Mouse (Mus musculus): Measurements from ENCODE around the gene Mob1a. TPM values are rescaled to one million over a fixed set of nuclear protein-coding genes. Genes with fewer than 3 reads are reported as not detected.

Gene Mob1a
- polyA plus RNA-seq, 1 experiment from 2014 or later, result 71.0 TPM

- peaks cover 58% of the 10 kb centered on the region for H3K36me3 ChIP-seq
- WGBS, result 64% methylated on average over 11 of the region's 11 CpGs
- no peak for ATAC-seq (ENCODE audit: insufficient number of reproducible peaks, insufficient read depth, low FRiP score, low TSS enrichment)
Measured at GRCm38 (mm10) chr6:83361523-83362248, 35.9 kb downstream of the Mob1a start.

GRCm38 (mm10) chr6:83363075-83363474, 37.3 kb downstream of the Mob1a start:
- Histone ChIP-seq H3K36me3 (peaks cover 60% of the 10 kb centered on the region), H3K4me3 (no peak overlapping the region), H3K9me3 (no peaks in the 10 kb centered on the region), H3K27me3 (no peaks in the 10 kb centered on the region), H3K27ac (no peak overlapping the region), H3K4me1 (no peaks in the 10 kb centered on the region), H3K4me2 (replicated peaks) (no peak overlapping the region), H3K9ac (no peak overlapping the region)
- ATAC-seq (ENCODE audit: insufficient number of reproducible peaks, insufficient read depth, low FRiP score, low TSS enrichment), result no peak
- WGBS, result 90% methylated on average over 12 of the region's 12 CpGs

More at GRCm38 (mm10) chr6:83361523-83362248, 35.9 kb downstream of the Mob1a start:
- no peak overlapping the region for H3K4me2 ChIP-seq (replicated peaks)
- H3K27ac ChIP-seq, result no peak overlapping the region
- no peaks in the 10 kb centered on the region for H3K4me1 ChIP-seq
- no peaks in the 10 kb centered on the region for H3K27me3 ChIP-seq
- H3K4me3 ChIP-seq, result no peak overlapping the region
- H3K9me3 ChIP-seq, result no peaks in the 10 kb centered on the region
- no peak overlapping the region for H3K9ac ChIP-seq

- 92% methylated on average over 21 of the region's 21 CpGs for WGBS
- H3K36me3 ChIP-seq, result peaks cover 92% of the 10 kb centered on the region
- ATAC-seq (ENCODE audit: insufficient number of reproducible peaks, insufficient read depth, low FRiP score, low TSS enrichment), result no peak
Measured at GRCm38 (mm10) chr6:83370316-83370965, 44.6 kb downstream of the Mob1a start.

GRCm38 (mm10) chr6:83371350-83371749, 45.5 kb downstream of the Mob1a start:
- no peak for ATAC-seq (ENCODE audit: insufficient number of reproducible peaks, insufficient read depth, low FRiP score, low TSS enrichment)
- H3K4me3 ChIP-seq, result no peak overlapping the region
- no peak overlapping the region for H3K27ac ChIP-seq

More at GRCm38 (mm10) chr6:83370316-83370965, 44.6 kb downstream of the Mob1a start:
- H3K9ac ChIP-seq, result no peak overlapping the region
- H3K4me2 ChIP-seq (replicated peaks), result no peak overlapping the region
- H3K4me3 ChIP-seq, result no peak overlapping the region
- no peaks in the 10 kb centered on the region for H3K4me1 ChIP-seq
- no peaks in the 10 kb centered on the region for H3K9me3 ChIP-seq
- H3K27ac ChIP-seq, result no peak overlapping the region
- H3K27me3 ChIP-seq, result no peaks in the 10 kb centered on the region

GRCm38 (mm10) chr6:83373704-83374300, 48.0 kb downstream of the Mob1a start:
- 85% methylated on average over 9 of the region's 9 CpGs for WGBS
- no peaks in the 10 kb centered on the region for H3K27me3 ChIP-seq
- no peak overlapping the region for H3K4me2 ChIP-seq (replicated peaks)
- H3K9me3 ChIP-seq, result no peaks in the 10 kb centered on the region
- H3K27ac ChIP-seq, result no peak overlapping the region
- no peak for ATAC-seq (ENCODE audit: insufficient number of reproducible peaks, insufficient read depth, low FRiP score, low TSS enrichment)
- H3K36me3 ChIP-seq, result peaks cover 99% of the 10 kb centered on the region
- no peaks in the 10 kb centered on the region for H3K4me1 ChIP-seq
- H3K4me3 ChIP-seq, result no peak overlapping the region
- H3K9ac ChIP-seq, result no peak overlapping the region

More at GRCm38 (mm10) chr6:83371350-83371749, 45.5 kb downstream of the Mob1a start:
- Histone ChIP-seq H3K4me1 (no peaks in the 10 kb centered on the region), H3K4me2 (replicated peaks) (no peak overlapping the region), H3K9me3 (no peaks in the 10 kb centered on the region), H3K36me3 (peaks cover 97% of the 10 kb centered on the region), H3K9ac (no peak overlapping the region), H3K27me3 (no peaks in the 10 kb centered on the region)
- 82% methylated on average over 3 of the region's 3 CpGs for WGBS

- Histone ChIP-seq H3K4me3 (no peak overlapping the region), H3K27ac (no peak overlapping the region), H3K27me3 (no peaks in the 10 kb centered on the region), H3K9me3 (no peaks in the 10 kb centered on the region), H3K36me3 (peaks cover 89% of the 10 kb centered on the region), H3K9ac (no peak overlapping the region), H3K4me2 (replicated peaks) (no peak overlapping the region), H3K4me1 (no peaks in the 10 kb centered on the region)
- no peak for ATAC-seq (ENCODE audit: insufficient number of reproducible peaks, insufficient read depth, low FRiP score, low TSS enrichment)
- WGBS, result 87% methylated on average over 10 of the region's 10 CpGs
Measured at GRCm38 (mm10) chr6:83381510-83382491, 56.0 kb downstream of the Mob1a start.

GRCm38 (mm10) chr6:83385569-83386090, 59.8 kb downstream of the Mob1a start:
- Histone ChIP-seq H3K4me1 (no peaks in the 10 kb centered on the region), H3K27me3 (no peaks in the 10 kb centered on the region), H3K4me2 (replicated peaks) (no peak overlapping the region), H3K27ac (no peak overlapping the region), H3K9me3 (no peaks in the 10 kb centered on the region), H3K9ac (no peak overlapping the region), H3K4me3 (no peak overlapping the region), H3K36me3 (peaks cover 51% of the 10 kb centered on the region)
- ATAC-seq (ENCODE audit: insufficient number of reproducible peaks, insufficient read depth, low FRiP score, low TSS enrichment), result no peak
- 90% methylated on average over 9 of the region's 9 CpGs for WGBS

GRCm38 (mm10) chr6:83392166-83392780, 66.5 kb downstream of the Mob1a start:
- Histone ChIP-seq H3K27ac (no peak overlapping the region), H3K9ac (no peak overlapping the region), H3K9me3 (no peaks in the 10 kb centered on the region), H3K4me2 (replicated peaks) (no peak overlapping the region), H3K27me3 (no peaks in the 10 kb centered on the region), H3K4me3 (no peak overlapping the region), H3K4me1 (no peaks in the 10 kb centered on the region), H3K36me3 (peaks cover 42% of the 10 kb centered on the region)
- WGBS, result 80% methylated on average over 8 of the region's 8 CpGs
- ATAC-seq (ENCODE audit: insufficient number of reproducible peaks, insufficient read depth, low FRiP score, low TSS enrichment), result no peak
